Mouse (Mus musculus) MEL (cell line): Measurements from ENCODE around the gene Rhox13. TPM values are rescaled to one million over a fixed set of nuclear protein-coding genes. Genes with fewer than 3 reads are reported as not detected.

Experiments used
- DNase-seq: peaks from one replicate; pipeline ENCODE4 v3.0.0; 2011; ENCODE audit warnings: low read depth, low spot score
- H3K27ac ChIP-seq: 2 replicates; pipeline ENCODE4 v1.5.1; 2012; ENCODE audit warnings: low read depth, mild to moderate bottlenecking, control low read depth, low read length, moderate library complexity; ENCODE audit not compliant: control insufficient read depth
- H3K27me3 ChIP-seq, 2 experiments: fragments of 150-350 bp in 1 of 2; sonication (generic) in 1 of 2; 2 replicates each; pipeline ENCODE4 v1.6.1; 2012; ENCODE audit warnings: low read length in 2 of 2, mild to moderate bottlenecking in 2 of 2, improper control_type of control experiment in 1 of 2, moderate library complexity in 1 of 2; ENCODE audit not compliant: insufficient read depth in 2 of 2, control insufficient read depth in 1 of 2
- H3K36me3 ChIP-seq, 2 experiments: 2 replicates each; pipeline ENCODE4 v1.6.1; 2012 to 2014; ENCODE audit warnings: low read length in 2 of 2, improper control_type of control experiment in 1 of 2, inconsistent platforms in 1 of 2, mild to moderate bottlenecking in 1 of 2; ENCODE audit not compliant: insufficient read depth in 2 of 2, control insufficient read depth in 1 of 2
- H3K4me1 ChIP-seq, 2 experiments: fragments of 150-350 bp in 1 of 2; sonication (generic) in 1 of 2; 2 replicates each; pipeline ENCODE4 v1.6.1; 2012; ENCODE audit warnings: low read length in 2 of 2, improper control_type of control experiment in 1 of 2, mild to moderate bottlenecking in 1 of 2; ENCODE audit not compliant: insufficient read depth in 2 of 2, control insufficient read depth in 1 of 2
- H3K4me3 ChIP-seq, 2 experiments: fragments of 150-350 bp in 1 of 2; sonication (generic) in 1 of 2; 2 replicates each; pipeline ENCODE4 v1.5.1; 2012; ENCODE audit warnings: low read depth in 2 of 2, low read length in 2 of 2, mild to moderate bottlenecking in 2 of 2, moderate library complexity in 2 of 2, control low read depth in 1 of 2, improper control_type of control experiment in 1 of 2; ENCODE audit not compliant: control insufficient read depth in 1 of 2, insufficient read depth in 1 of 2
- H3K79me2 ChIP-seq: 2 replicates; pipeline ENCODE4 v1.6.1; 2012; ENCODE audit warnings: mild to moderate bottlenecking, low read length, moderate library complexity; ENCODE audit not compliant: control insufficient read depth, poor library complexity, insufficient read depth
- H3K9ac ChIP-seq: 2 replicates; pipeline ENCODE4 v1.6.1; 2012; ENCODE audit warnings: low read depth, mild to moderate bottlenecking, control low read depth, low read length, moderate library complexity; ENCODE audit not compliant: control insufficient read depth, poor library complexity, severe bottlenecking
- H3K9me3 ChIP-seq: fragments of 150-350 bp; sonication (generic); replicated peaks from 2 replicates; pipeline ENCODE4 v1.6.1; 2012; ENCODE audit warnings: mild to moderate bottlenecking, low read length, improper control_type of control experiment, moderate library complexity; ENCODE audit not compliant: insufficient read depth
- BHLHE40 ChIP-seq: IDR thresholded peaks from 2 replicates; pipeline ENCODE4 v1.6.1; 2012; ENCODE audit warnings: low read depth, mild to moderate bottlenecking, inconsistent platforms, low read length, improper control_type of control experiment, borderline replicate concordance
- CHD2 ChIP-seq: IDR thresholded peaks from 2 replicates; pipeline ENCODE4 v1.6.1; 2011; ENCODE audit warnings: low read length, improper control_type of control experiment
- CTCF ChIP-seq, 3 experiments: IDR thresholded peaks in 2 of 3; conservative IDR thresholded peaks in 1 of 3; 2 replicates each; pipeline ENCODE4 v1.5.1; 2011 to 2012; ENCODE audit warnings: low read length in 3 of 3, low read depth in 2 of 3, mild to moderate bottlenecking in 2 of 3, improper control_type of control experiment in 1 of 3, inconsistent platforms in 1 of 3, mixed read lengths in 1 of 3, moderate library complexity in 1 of 3; ENCODE audit not compliant: control insufficient read depth in 1 of 3, insufficient read depth in 1 of 3, poor library complexity in 1 of 3, severe bottlenecking in 1 of 3
- E2F4 ChIP-seq: IDR thresholded peaks from 2 replicates; pipeline ENCODE4 v1.6.1; 2011; ENCODE audit warnings: low read depth, low read length, improper control_type of control experiment, borderline replicate concordance
- KAT2A ChIP-seq: conservative IDR thresholded peaks from 2 replicates; pipeline ENCODE4 v1.6.1; 2012; ENCODE audit warnings: low read depth, low read length, improper control_type of control experiment, inconsistent platforms
- MAZ ChIP-seq: IDR thresholded peaks from 2 replicates; pipeline ENCODE4 v1.6.1; 2012; ENCODE audit warnings: low read depth, mild to moderate bottlenecking, inconsistent platforms, low read length, improper control_type of control experiment
- MEF2A ChIP-seq: IDR thresholded peaks from 2 replicates; pipeline ENCODE4 v1.6.1; 2014; ENCODE audit warnings: low read depth, mild to moderate bottlenecking, inconsistent platforms, low read length, improper control_type of control experiment; ENCODE audit not compliant: poor library complexity, insufficient replicate concordance, severe bottlenecking; ENCODE audit errors: extremely low read depth
- MYB ChIP-seq: IDR thresholded peaks from 2 replicates; pipeline ENCODE4 v1.6.1; 2011; ENCODE audit warnings: mild to moderate bottlenecking, low read depth, low read length, improper control_type of control experiment
- MYC ChIP-seq: IDR thresholded peaks from 2 replicates; pipeline ENCODE4 v1.6.1; 2011; ENCODE audit warnings: low read depth, mild to moderate bottlenecking, low read length, improper control_type of control experiment, moderate library complexity
- NELFE ChIP-seq: IDR thresholded peaks from 2 replicates; pipeline ENCODE4 v1.6.1; 2011; ENCODE audit warnings: low read depth, low read length, improper control_type of control experiment
- NRF1 ChIP-seq: IDR thresholded peaks from 2 replicates; pipeline ENCODE4 v1.6.1; 2014; ENCODE audit warnings: low read depth, mild to moderate bottlenecking, inconsistent platforms, low read length, improper control_type of control experiment, moderate library complexity; ENCODE audit not compliant: poor library complexity, insufficient read depth, severe bottlenecking
- UBTF ChIP-seq: IDR thresholded peaks from 2 replicates; pipeline ENCODE4 v1.6.1; 2012; ENCODE audit warnings: low read depth, mild to moderate bottlenecking, inconsistent platforms, low read length, improper control_type of control experiment, moderate library complexity, borderline replicate concordance; ENCODE audit not compliant: insufficient read depth
- USF1 ChIP-seq: IDR thresholded peaks from 2 replicates; pipeline ENCODE4 v1.6.1; 2014; ENCODE audit warnings: low read depth, mild to moderate bottlenecking, inconsistent platforms, low read length, improper control_type of control experiment, moderate library complexity
- USF2 ChIP-seq, 2 experiments: IDR thresholded peaks; 2 replicates each; pipeline ENCODE4 v1.6.1; 2011 to 2012; ENCODE audit warnings: improper control_type of control experiment in 2 of 2, low read length in 2 of 2, borderline replicate concordance in 1 of 2, inconsistent platforms in 1 of 2, low read depth in 1 of 2, mild to moderate bottlenecking in 1 of 2; ENCODE audit not compliant: insufficient read depth in 1 of 2
- ZC3H11A ChIP-seq: IDR thresholded peaks from 2 replicates; pipeline ENCODE4 v1.6.1; 2012; ENCODE audit warnings: low read depth, mild to moderate bottlenecking, inconsistent platforms, low read length, improper control_type of control experiment
- ZKSCAN1 ChIP-seq: IDR thresholded peaks from 2 replicates; pipeline ENCODE4 v1.6.1; 2012; ENCODE audit warnings: low read depth, mild to moderate bottlenecking, inconsistent platforms, low read length, improper control_type of control experiment, moderate library complexity
- ZMIZ1 ChIP-seq: IDR thresholded peaks from 2 replicates; pipeline ENCODE4 v1.6.1; 2012; ENCODE audit warnings: low read depth, mild to moderate bottlenecking, inconsistent platforms, low read length, improper control_type of control experiment, moderate library complexity
- polyA plus RNA-seq, 2 experiments: library from polyadenylated mRNA; stranded (reverse) in 1 of 2; unstranded in 1 of 2; fragments of >175 nt in 1 of 2; fragments of >200 nt in 1 of 2; gene quantifications; 2 replicates each; pipeline versions ENCODE4 v1.2.1 to v1.2.4; 2012; ENCODE audit warnings: low replicate concordance in 2 of 2, low read depth in 1 of 2; ENCODE audit not compliant: insufficient read length in 2 of 2, insufficient read depth in 1 of 2, missing spikeins in 1 of 2
- total RNA-seq: library from RNA; depleted of rRNA; stranded (reverse); fragments of 300-350 nt; gene quantifications from 2 replicates; pipeline ENCODE4 v1.2.3, GENCODE M21; 2012

Rhox13 gene
- total and polyA plus RNA-seq, 3 experiments = not detected

DNA sequence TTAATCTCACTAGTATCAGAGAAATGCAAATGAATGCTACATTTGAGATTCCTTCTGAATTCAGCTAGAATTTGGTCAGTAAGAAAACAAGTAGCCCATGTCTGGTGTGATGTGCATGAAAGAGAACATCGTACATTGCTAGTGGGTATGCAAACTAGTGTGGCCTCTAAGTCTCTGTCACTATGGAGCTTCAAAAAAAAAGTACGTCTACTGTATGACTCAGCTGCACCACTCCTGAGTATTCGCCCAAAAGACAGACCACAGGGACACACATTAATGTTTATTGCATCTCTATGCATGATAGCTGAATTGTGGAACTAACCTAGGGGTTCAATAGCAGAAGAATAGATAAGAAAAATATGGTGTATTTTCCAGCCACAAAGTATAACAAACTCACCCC lies 44.3 kb downstream of the Rhox13 start:
- Histone ChIP-seq H3K4me3 (no peak overlapping the region), H3K4me1 (no peaks in the 10 kb centered on the region; a peak in 1 of 4 replicates), H3K79me2 (no peaks in the 10 kb centered on the region), H3K27me3 (no peaks in the 10 kb centered on the region), H3K27ac (no peak overlapping the region), H3K9ac (no peak overlapping the region), H3K9me3 (no peaks in the 10 kb centered on the region)
- no peak for TF ChIP-seq KAT2A
- no peak for TF ChIP-seq USF1
- TF ChIP-seq E2F4 = no peak
- TF ChIP-seq BHLHE40 = no peak
- no peak for TF ChIP-seq ZKSCAN1
- TF ChIP-seq, all 39 proteins: peak for 0
- DNase-seq = no peak
- H3K36me3 ChIP-seq = no peaks in the 10 kb centered on the region

GRCm38 (mm10) chrX:38166064-38166463 lies 45.0 kb downstream of the Rhox13 start:
- H3K4me3 ChIP-seq = no peak overlapping the region
- no peaks in the 10 kb centered on the region for H3K79me2 ChIP-seq
- no peak for DNase-seq
- no peak for TF ChIP-seq ZC3H11A
- TF ChIP-seq NRF1 = no peak
- TF ChIP-seq UBTF = no peak
- no peak for TF ChIP-seq CTCF (IDR thresholded peaks at IDR 0.05 in 2 of 3, conservative IDR thresholded peaks at IDR 0.05 in 1 of 3; ENCODE audit: control insufficient read depth in 1 of 3, insufficient read depth in 1 of 3, low read depth in 2 of 3, low read length in 3 of 3, poor library complexity in 1 of 3, severe bottlenecking in 1 of 3)
- no peak for TF ChIP-seq USF2 (IDR thresholded peaks at IDR 0.05; ENCODE audit: borderline replicate concordance in 1 of 2, insufficient read depth in 1 of 2, low read depth in 1 of 2, low read length in 2 of 2)
- no peak for TF ChIP-seq MYC
- TF ChIP-seq CHD2 = no peak
- TF ChIP-seq NELFE = no peak
- TF ChIP-seq MAZ = no peak
- TF ChIP-seq MEF2A = no peak
- no peak for TF ChIP-seq ZMIZ1
- TF ChIP-seq USF1 = no peak
- no peak for TF ChIP-seq MYB
- TF ChIP-seq, all 39 proteins: peak for 0
- no peaks in the 10 kb centered on the region; a peak in 1 of 4 replicates for H3K4me1 ChIP-seq
- H3K36me3 ChIP-seq = no peaks in the 10 kb centered on the region
- no peak overlapping the region for H3K27ac ChIP-seq
- H3K9me3 ChIP-seq = no peaks in the 10 kb centered on the region
- H3K27me3 ChIP-seq = no peaks in the 10 kb centered on the region
- no peak overlapping the region for H3K9ac ChIP-seq
